Mouse (Mus musculus) left cerebral cortex, adult 8-10 months (tissue): Measurements from ENCODE around the gene Pikfyve. TPM values are rescaled to one million over a fixed set of nuclear protein-coding genes. Genes with fewer than 3 reads are reported as not detected.

Experiments
- DNase-seq, 2 experiments: peaks; one replicate each; pipeline ENCODE4 v3.0.0; 2022; ENCODE audit warnings: low spot score in 2 of 2
- total RNA-seq, 4 experiments: library from RNA; stranded (reverse); gene quantifications; 2 replicates each; pipeline ENCODE4 v1.2.4; 2022

The Pikfyve gene
- total RNA-seq, 4 experiments from 2014 or later = 46.0 to 56.0 (median 49.4) TPM

- no peak for DNase-seq
Observed at GRCm38 (mm10) chr1:65312896-65313295, 126.4 kb downstream of the Pikfyve start.

DNA sequence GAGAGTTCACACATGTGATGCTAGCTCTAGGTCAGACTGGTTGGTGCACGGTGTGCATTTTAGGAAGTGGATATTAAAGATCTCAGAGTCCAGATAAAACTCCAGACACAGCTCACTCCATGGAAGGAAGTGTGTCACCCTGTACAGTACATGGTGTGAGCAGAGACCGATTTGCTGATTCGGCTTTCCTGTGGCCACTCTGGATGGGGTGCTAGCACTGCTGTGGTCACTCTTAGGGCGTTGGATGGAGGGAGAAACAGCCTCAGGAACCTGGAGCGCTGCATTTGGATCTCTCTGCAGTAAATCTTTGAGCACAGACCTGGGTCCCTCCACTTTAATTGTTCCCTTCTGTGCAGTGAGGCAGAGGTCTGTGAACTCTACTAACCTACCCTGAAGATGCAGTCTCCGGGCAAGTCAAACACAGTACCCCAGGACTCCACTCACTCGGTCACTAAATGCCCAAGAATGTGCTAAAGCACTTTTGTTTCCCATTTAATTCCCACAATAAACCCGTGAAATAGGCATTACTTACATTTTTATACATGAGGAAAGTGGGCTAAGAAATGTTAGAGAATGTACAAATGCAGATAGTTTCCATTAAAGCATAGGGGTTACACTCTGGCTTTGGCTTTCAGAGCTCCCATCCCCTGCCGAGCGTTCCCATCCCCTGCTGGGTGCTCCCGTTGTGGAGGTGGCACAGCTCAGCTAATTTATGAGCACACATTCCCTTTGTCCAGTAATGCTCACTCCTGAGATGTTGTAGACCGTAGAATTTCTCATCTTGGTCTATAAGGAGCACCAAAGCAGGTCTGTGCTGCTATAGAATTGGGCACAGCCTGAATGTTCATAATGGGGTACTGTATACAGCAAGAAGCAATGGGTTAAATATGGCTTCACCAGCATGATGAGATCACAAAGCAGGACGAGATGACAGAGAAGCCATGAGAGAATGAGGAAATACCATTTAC is 127.9 kb downstream of the Pikfyve start:
- no peak for DNase-seq

DNA sequence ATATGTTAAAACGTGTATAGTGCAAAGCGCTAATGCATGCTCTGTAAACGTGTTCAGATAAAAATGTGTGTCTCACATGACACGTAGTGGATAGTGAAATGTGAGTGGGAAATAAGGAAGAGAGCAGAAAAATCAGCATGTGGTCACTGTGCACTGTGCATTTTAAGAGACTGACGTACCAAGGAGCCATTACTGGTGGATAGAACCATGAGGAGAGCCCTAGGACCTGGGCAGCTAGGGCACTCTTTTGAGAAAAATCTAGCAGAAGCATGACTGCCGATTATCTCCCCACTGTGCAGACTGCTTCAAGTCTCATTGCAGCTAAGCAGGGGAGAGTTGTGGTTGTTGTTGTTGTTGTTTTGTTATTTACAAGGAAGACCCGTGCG is 128.5 kb downstream of the Pikfyve start:
- no peak for DNase-seq

Other genes with a start within 250 kb of the Pikfyve start
- 10 to 100 TPM; 39.0 to 47.4 (median 43.7) TPM for gene Plekhm3, start 229.9 kb upstream of the Pikfyve start, total RNA-seq
- gene Akr1cl, start 153.9 kb upstream of the Pikfyve start, total RNA-seq = under 1 TPM in 2 of 4 experiments, not detected in 2; 0.39 to 0.44 TPM
- gene Cryge, start 135.5 kb upstream of the Pikfyve start, total RNA-seq = not detected
- not detected for gene Crygd, start 123.2 kb upstream of the Pikfyve start, total RNA-seq
- gene Crygc, start 113.0 kb upstream of the Pikfyve start, total RNA-seq = not detected
- not detected for gene Crygb, start 104.4 kb upstream of the Pikfyve start, total RNA-seq
- 1 to 10 TPM in 1 of 4 experiments, not detected in 3; 1.6 TPM for gene Cryga, start 83.3 kb upstream of the Pikfyve start, total RNA-seq
- 1 to 10 TPM in 3 of 4 experiments, not detected in 1; 1.2 to 1.6 (median 1.6) TPM for gene Gm28845, start 67.1 kb upstream of the Pikfyve start, total RNA-seq
- gene D630023F18Rik, start 63.5 kb upstream of the Pikfyve start, total RNA-seq = 1 to 10 TPM; 5.6 to 7.6 (median 6.1) TPM
- 10 to 100 TPM; 45.9 to 54.9 (median 47.3) TPM for gene Idh1, start 183 bp upstream of the Pikfyve start, total RNA-seq
- gene Pth2r, start 95.4 kb downstream of the Pikfyve start, total RNA-seq = 1 to 10 TPM; 1.3 to 1.8 (median 1.3) TPM